Mouse (Mus musculus) G1E (cell line): ENCODE results near the gene Atoh8.

Experiments used
- CTCF ChIP-seq: IDR thresholded peaks from 2 replicates; pipeline ENCODE4 v1.5.1; 2012; ENCODE audit warnings: low read depth, low read length, inconsistent platforms, mixed read lengths
- GATA1 ChIP-seq: IDR thresholded peaks from 2 replicates; pipeline ENCODE4 v1.6.1; 2012; ENCODE audit warnings: borderline replicate concordance, low read length, inconsistent platforms, mixed read lengths
- GATA2 ChIP-seq: IDR thresholded peaks from 2 replicates; pipeline ENCODE4 v1.6.1; 2012; ENCODE audit warnings: low read depth, low read length, inconsistent platforms, borderline replicate concordance
- POLR2AphosphoS5 ChIP-seq: IDR thresholded peaks from 2 replicates; pipeline ENCODE4 v1.6.1; 2012; ENCODE audit warnings: low read depth, low read length, inconsistent platforms; ENCODE audit not compliant: insufficient replicate concordance

DNA sequence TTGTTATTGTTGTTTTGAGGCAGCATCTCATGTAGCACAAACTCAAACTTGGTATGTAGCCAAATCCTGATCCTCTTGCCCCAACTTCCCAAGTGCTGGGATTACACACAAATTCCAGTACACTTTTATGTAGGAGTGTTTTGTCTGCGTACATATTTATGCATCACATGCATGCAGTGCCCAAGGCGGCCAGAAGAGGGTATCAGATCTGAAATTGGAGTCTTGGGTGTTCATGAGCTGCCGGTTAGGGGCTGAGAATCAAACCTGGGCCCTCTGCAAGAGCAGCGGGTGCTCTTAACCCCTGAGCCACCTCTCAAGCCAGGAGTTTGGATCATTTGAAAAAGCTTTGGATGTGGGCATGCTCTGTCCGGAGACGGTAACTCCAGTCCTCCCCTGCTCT lies 40.8 kb upstream of the Atoh8 start:
- TF ChIP-seq CTCF (no peak), POLR2AphosphoS5 (no peak), GATA1 (no peak), GATA2 (no peak)
